Mouse (Mus musculus): Measurements from ENCODE around the gene Gabarapl2. TPM values are rescaled to one million over a fixed set of nuclear protein-coding genes. Genes with fewer than 3 reads are reported as not detected.

Gene Gabarapl2
- polyA plus RNA-seq (2012; ENCODE audit: insufficient read depth, low replicate concordance) = 9.3 TPM in 1 of 2 replicates, not detected in the other

DNA sequence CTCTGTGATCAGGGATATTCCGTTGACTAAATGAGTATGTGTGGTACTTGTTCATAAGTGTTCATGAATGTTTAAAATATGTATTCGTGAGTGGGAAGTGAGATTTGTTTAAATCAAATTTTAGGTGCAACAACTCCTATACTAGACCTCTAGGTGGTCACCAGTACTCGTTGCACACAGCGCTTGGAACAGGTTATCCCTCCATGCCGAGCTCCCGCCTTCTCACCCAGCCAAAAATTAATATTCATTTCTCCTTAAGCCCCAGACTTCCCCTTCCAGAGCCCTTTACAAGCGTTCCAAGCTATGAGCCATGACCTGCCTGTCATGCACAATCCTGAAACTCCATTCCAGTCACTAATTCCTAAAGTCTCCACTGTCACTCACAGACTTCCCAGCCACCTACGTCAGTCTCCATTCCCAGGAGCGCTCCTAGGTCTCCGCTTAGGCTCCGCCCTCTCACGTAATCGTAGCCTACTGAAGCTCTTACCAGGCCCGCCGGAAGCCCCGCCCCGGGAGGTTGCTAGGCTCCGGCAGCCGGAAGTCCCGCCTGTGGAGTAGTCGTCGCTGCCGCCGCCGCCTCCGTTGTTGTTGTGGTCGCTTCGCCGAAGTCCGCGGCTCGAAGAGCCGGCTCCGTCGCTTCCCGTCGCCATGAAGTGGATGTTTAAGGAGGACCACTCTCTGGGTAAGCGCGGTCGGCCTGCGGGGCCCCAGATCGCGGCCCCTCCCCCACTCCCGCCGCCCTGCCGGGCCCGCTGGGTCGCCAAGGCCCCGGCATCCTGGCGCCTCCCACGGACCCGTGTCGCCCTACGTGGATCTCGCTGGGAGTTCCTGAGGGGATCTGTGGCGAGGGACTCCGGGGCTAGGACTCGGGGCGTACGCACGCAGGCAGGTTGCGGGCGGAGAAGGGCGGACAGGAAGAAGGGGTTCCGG, at the start of gene Gabarapl2:
Gene Gabarapl2 (plus strand): TSS at position 533 of the 930 bp plus-strand sequence.
- peaks cover 36% of the 10 kb centered on the region for H3K36me3 ChIP-seq (replicated peaks; ENCODE audit: low read length)
- H3K9me3 ChIP-seq = no peaks in the 10 kb centered on the region
- H3K4me3 ChIP-seq (replicated peaks) = peak within 1 kb of the TSS; percentile 99
- H3K4me1 ChIP-seq = peaks cover 50% of the 10 kb centered on the region
- H3K27me3 ChIP-seq (replicated peaks) = no peaks in the 10 kb centered on the region
- no peak for TF ChIP-seq GATA1 (IDR thresholded peaks at IDR 0.05; ENCODE audit: borderline replicate concordance, low read length)
- no peak for TF ChIP-seq FLI1 (IDR thresholded peaks at IDR 0.05; ENCODE audit: low read length)

GRCm38 (mm10) chr8:111890911-111891303, 49.6 kb upstream of the Gabarapl2 start:
- Histone ChIP-seq H3K36me3 (replicated peaks; ENCODE audit: low read length) (peaks cover 3% of the 10 kb centered on the region), H3K4me1 (peaks cover 61% of the 10 kb centered on the region), H3K27me3 (replicated peaks) (peaks cover 30% of the 10 kb centered on the region), H3K9me3 (peaks cover 33% of the 10 kb centered on the region), H3K4me3 (replicated peaks) (peak overlapping the region; percentile 85)
- no peak for TF ChIP-seq FLI1 (IDR thresholded peaks at IDR 0.05; ENCODE audit: low read length)
- TF ChIP-seq GATA1 (IDR thresholded peaks at IDR 0.05; ENCODE audit: borderline replicate concordance, low read length) = no peak

DNA sequence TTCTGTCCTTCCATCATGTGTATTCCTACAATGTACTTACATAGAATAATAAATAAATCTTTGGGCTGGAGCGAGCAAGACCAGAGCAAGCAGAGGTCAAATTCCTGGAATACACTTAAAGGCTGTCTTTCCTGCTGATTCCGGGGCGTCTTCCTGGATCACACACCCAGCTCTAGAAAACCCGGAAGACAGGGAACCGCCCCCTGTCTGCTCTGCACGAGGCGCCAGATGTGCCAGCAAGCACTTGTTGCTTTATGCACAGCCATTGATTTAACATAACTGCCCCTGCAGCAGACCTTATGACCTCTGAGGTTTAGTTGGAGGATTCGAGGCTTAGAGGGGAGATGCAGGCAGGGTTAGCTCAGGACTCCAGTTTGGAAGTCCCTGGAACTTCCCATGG, 48.5 kb upstream of the Gabarapl2 start:
- peaks cover 51% of the 10 kb centered on the region for H3K4me1 ChIP-seq
- H3K4me3 ChIP-seq (replicated peaks) = peak overlapping the region; percentile 7
- TF ChIP-seq FLI1 (IDR thresholded peaks at IDR 0.05; ENCODE audit: low read length) = no peak
- no peak for TF ChIP-seq GATA1 (IDR thresholded peaks at IDR 0.05; ENCODE audit: borderline replicate concordance, low read length)
- H3K36me3 ChIP-seq (replicated peaks; ENCODE audit: low read length) = peaks cover 3% of the 10 kb centered on the region
- peaks cover 33% of the 10 kb centered on the region for H3K9me3 ChIP-seq
- H3K27me3 ChIP-seq (replicated peaks) = peaks cover 38% of the 10 kb centered on the region

GRCm38 (mm10) chr8:111892615-111893014, 47.9 kb upstream of the Gabarapl2 start:
- Histone ChIP-seq H3K4me1 (peaks cover 46% of the 10 kb centered on the region), H3K36me3 (replicated peaks; ENCODE audit: low read length) (peaks cover 3% of the 10 kb centered on the region), H3K4me3 (replicated peaks) (no peak overlapping the region), H3K9me3 (peaks cover 33% of the 10 kb centered on the region), H3K27me3 (replicated peaks) (peaks cover 38% of the 10 kb centered on the region)
- TF ChIP-seq FLI1 (IDR thresholded peaks at IDR 0.05; ENCODE audit: low read length) (no peak), GATA1 (IDR thresholded peaks at IDR 0.05; ENCODE audit: borderline replicate concordance, low read length) (no peak)

DNA sequence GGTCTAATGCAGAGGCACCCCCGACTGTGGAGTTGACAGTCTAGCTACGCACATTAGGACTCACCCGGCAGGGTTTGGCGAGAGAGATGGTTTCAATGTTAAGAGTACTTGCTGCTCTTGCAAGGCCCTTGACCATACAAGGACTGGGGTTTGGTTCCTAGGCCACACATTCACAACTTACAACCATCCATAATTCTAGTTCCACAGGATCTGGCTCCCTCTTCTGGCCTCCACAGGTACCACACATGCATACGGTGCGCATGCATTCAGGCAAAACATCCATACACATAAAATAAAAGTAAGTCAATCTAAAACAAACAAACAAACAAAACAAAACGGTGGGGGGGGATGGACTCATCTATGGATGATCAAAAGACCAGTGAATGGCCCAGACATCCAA, 45.5 kb upstream of the Gabarapl2 start:
- Histone ChIP-seq H3K4me1 (peaks cover 28% of the 10 kb centered on the region), H3K4me3 (replicated peaks) (no peak overlapping the region), H3K27me3 (replicated peaks) (peaks cover 30% of the 10 kb centered on the region), H3K36me3 (replicated peaks; ENCODE audit: low read length) (no peaks in the 10 kb centered on the region), H3K9me3 (peaks cover 17% of the 10 kb centered on the region)
- TF ChIP-seq GATA1 (IDR thresholded peaks at IDR 0.05; ENCODE audit: borderline replicate concordance, low read length) (no peak), FLI1 (IDR thresholded peaks at IDR 0.05; ENCODE audit: low read length) (no peak)

GRCm38 (mm10) chr8:111898586-111898985, 41.9 kb upstream of the Gabarapl2 start:
- Histone ChIP-seq H3K27me3 (replicated peaks) (peaks cover 40% of the 10 kb centered on the region), H3K9me3 (peaks cover 4% of the 10 kb centered on the region), H3K36me3 (replicated peaks; ENCODE audit: low read length) (no peaks in the 10 kb centered on the region), H3K4me3 (replicated peaks) (no peak overlapping the region), H3K4me1 (0 out of 2 replicates have a peak, but pooled peaks cover 4% of the 10 kb centered on the region)
- TF ChIP-seq FLI1 (IDR thresholded peaks at IDR 0.05; ENCODE audit: low read length) (no peak), GATA1 (IDR thresholded peaks at IDR 0.05; ENCODE audit: borderline replicate concordance, low read length) (no peak)

- Histone ChIP-seq H3K9me3 (no peaks in the 10 kb centered on the region), H3K36me3 (replicated peaks; ENCODE audit: low read length) (no peaks in the 10 kb centered on the region), H3K4me1 (no peaks in the 10 kb centered on the region), H3K27me3 (replicated peaks) (peaks cover 44% of the 10 kb centered on the region), H3K4me3 (replicated peaks) (no peak overlapping the region)
- TF ChIP-seq FLI1 (IDR thresholded peaks at IDR 0.05; ENCODE audit: low read length) (no peak), GATA1 (IDR thresholded peaks at IDR 0.05; ENCODE audit: borderline replicate concordance, low read length) (no peak)
Measured at GRCm38 (mm10) chr8:111902080-111902479, 38.4 kb upstream of the Gabarapl2 start.

- peaks cover 13% of the 10 kb centered on the region for H3K4me1 ChIP-seq
- peaks cover 64% of the 10 kb centered on the region for H3K27me3 ChIP-seq (replicated peaks)
- H3K9me3 ChIP-seq = no peaks in the 10 kb centered on the region
- no peaks in the 10 kb centered on the region for H3K36me3 ChIP-seq (replicated peaks; ENCODE audit: low read length)
- no peak for TF ChIP-seq FLI1 (IDR thresholded peaks at IDR 0.05; ENCODE audit: low read length)
- no peak for TF ChIP-seq GATA1 (IDR thresholded peaks at IDR 0.05; ENCODE audit: borderline replicate concordance, low read length)
- no peak overlapping the region for H3K4me3 ChIP-seq (replicated peaks)
Measured at GRCm38 (mm10) chr8:111905500-111906121, 34.9 kb upstream of the Gabarapl2 start.

- peaks cover 65% of the 10 kb centered on the region for H3K27me3 ChIP-seq (replicated peaks)
Measured at GRCm38 (mm10) chr8:111909621-111910450, 30.7 kb upstream of the Gabarapl2 start, which contains the start of gene Chst5. Chst5 (minus strand) TSS chr8:111910447.

More at GRCm38 (mm10) chr8:111909621-111910450, 30.7 kb upstream of the Gabarapl2 start, which contains the start of gene Chst5:
- H3K9me3 ChIP-seq = no peaks in the 10 kb centered on the region
- no peaks in the 10 kb centered on the region for H3K36me3 ChIP-seq (replicated peaks; ENCODE audit: low read length)
- no peak for TF ChIP-seq FLI1 (IDR thresholded peaks at IDR 0.05; ENCODE audit: low read length)
- TF ChIP-seq GATA1 (IDR thresholded peaks at IDR 0.05; ENCODE audit: borderline replicate concordance, low read length) = no peak
- H3K4me1 ChIP-seq = peaks cover 23% of the 10 kb centered on the region
- H3K4me3 ChIP-seq (replicated peaks) = peak within 1 kb of the TSS; percentile 65
